Mouse (Mus musculus) hematopoietic multipotent progenitor cell, adult 10-12 weeks (in vitro differentiated cells): Measurements from ENCODE around the gene Vmn2r38. TPM values are rescaled to one million over a fixed set of nuclear protein-coding genes. Genes with fewer than 3 reads are reported as not detected.

Source experiments
- polyA plus RNA-seq: library from polyadenylated mRNA; stranded (reverse); fragments of >175 nt; gene quantifications from 2 replicates; pipeline ENCODE4 v1.2.3, GENCODE M21; 2012; ENCODE audit warnings: low replicate concordance

The Vmn2r38 gene
- polyA plus RNA-seq, result not detected in 2 replicates

DNA sequence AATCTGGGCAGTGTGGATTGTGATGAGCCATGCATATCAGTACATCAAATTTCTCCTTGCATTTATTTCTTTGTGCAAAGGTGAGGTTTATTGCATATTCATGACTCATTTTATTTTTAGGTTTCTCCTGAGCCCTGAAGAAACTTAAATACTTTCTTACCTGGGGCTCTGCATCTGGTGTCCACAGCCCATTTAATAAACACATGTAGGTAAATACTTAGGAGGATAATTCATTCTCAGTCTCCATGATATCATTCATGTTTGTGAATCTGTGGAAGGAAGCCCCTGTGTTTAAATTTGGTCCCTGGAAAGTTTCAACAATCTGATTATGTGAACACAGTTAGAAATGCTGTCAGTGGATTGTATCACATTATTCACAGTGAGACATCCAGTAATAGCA, at the start of gene Vmn2r38:
Gene Vmn2r38 (minus strand): TSS at position 101 of the 400 bp plus-strand sequence.

DNA sequence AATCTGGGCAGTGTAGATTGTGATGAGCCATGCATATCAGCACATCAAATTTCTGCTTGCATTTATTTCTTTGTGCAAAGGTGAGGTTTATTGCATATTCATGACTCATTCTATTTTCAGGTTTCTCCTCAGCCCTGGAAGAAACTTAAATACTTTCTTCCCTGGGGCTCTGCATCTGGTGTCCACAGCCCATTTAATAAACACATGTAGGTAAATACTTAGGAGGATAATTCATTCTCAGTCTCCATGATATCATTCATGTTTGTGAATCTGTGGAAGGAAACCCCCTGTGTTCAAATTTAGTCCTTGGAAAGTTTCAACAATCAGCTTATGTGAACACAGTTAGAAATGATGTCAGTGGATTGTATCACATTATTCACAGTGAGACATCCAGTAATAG, 67.0 kb downstream of the Vmn2r38 start, which contains the start of gene Vmn2r39:
Gene Vmn2r39 (minus strand): TSS at position 101 of the 400 bp plus-strand sequence.

Other genes with a start within 250 kb of the Vmn2r38 start
- gene Vmn2r40, start 166.4 kb downstream of the Vmn2r38 start, polyA plus RNA-seq, result not detected in 2 replicates
- not detected in 2 replicates for gene Vmn2r39, start 67.1 kb downstream of the Vmn2r38 start, polyA plus RNA-seq
- gene Vmn2r37, start 125.8 kb upstream of the Vmn2r38 start, polyA plus RNA-seq, result not detected in 2 replicates